Mouse (Mus musculus) G1E (cell line): Measurements from ENCODE around the gene Apol7e.
"Not testable (repeated sequence)": the region's sequence is repeated elsewhere in the genome, so short reads cannot be mapped to it uniquely, and the experiment has no call there.

ENCODE experiments used
- CTCF ChIP-seq: IDR thresholded peaks from 2 replicates; pipeline ENCODE4 v1.5.1; 2012; ENCODE audit warnings: low read depth, low read length, inconsistent platforms, mixed read lengths
- GATA1 ChIP-seq: IDR thresholded peaks from 2 replicates; pipeline ENCODE4 v1.6.1; 2012; ENCODE audit warnings: borderline replicate concordance, low read length, inconsistent platforms, mixed read lengths
- TAL1 ChIP-seq: conservative IDR thresholded peaks from 2 replicates; pipeline ENCODE4 v1.6.1; 2012; ENCODE audit warnings: low read depth, low read length, inconsistent platforms, mixed read lengths

GRCm38 (mm10) chr15:77691532-77692311 lies 6.9 kb upstream of the Apol7e start:
- TF ChIP-seq CTCF, GATA1, TAL1: not testable (repeated sequence)
